Mouse (Mus musculus): Measurements from ENCODE around the gene Polr3gl. TPM values are rescaled to one million over a fixed set of nuclear protein-coding genes. Genes with fewer than 3 reads are reported as not detected.
A peak's percentile ranks its signal among the peaks of the same experiment; 100 is the strongest.

Gene Polr3gl
- polyA plus RNA-seq, 1 experiment from 2014 or later, result 40.2 TPM

- Histone ChIP-seq H3K9me3 (replicated peaks) (no peaks in the 10 kb centered on the region), H3K4me3 (peak overlapping the region; percentile 57), H3K27me3 (no peaks in the 10 kb centered on the region), H3K9ac (peak overlapping the region; percentile 75), H3K36me3 (ENCODE audit: poor library complexity, severe bottlenecking) (peaks cover 22% of the 10 kb centered on the region), H3K4me2 (peak overlapping the region; percentile 81), H3K4me1 (peaks cover 63% of the 10 kb centered on the region), H3K27ac (no peak overlapping the region)
- no peak for ATAC-seq
- 40% methylated on average over 10 of the region's 10 CpGs for WGBS
Observed at GRCm38 (mm10) chr3:96558668-96559196, 35.2 kb downstream of the Polr3gl start.

- Histone ChIP-seq H3K36me3 (ENCODE audit: poor library complexity, severe bottlenecking) (peaks cover 22% of the 10 kb centered on the region), H3K4me3 (peak overlapping the region; percentile 57), H3K27me3 (no peaks in the 10 kb centered on the region), H3K4me2 (peak overlapping the region; percentile 81), H3K9me3 (replicated peaks) (no peaks in the 10 kb centered on the region), H3K4me1 (peaks cover 63% of the 10 kb centered on the region), H3K27ac (no peak overlapping the region), H3K9ac (peak overlapping the region; percentile 75)
- no peak for ATAC-seq
- under 1% methylated on average over 17 of the region's 17 CpGs for WGBS
Observed at GRCm38 (mm10) chr3:96558159-96558558, 35.8 kb downstream of the Polr3gl start.

- H3K4me3 ChIP-seq, result peak within 1 kb of the TSS; percentile 57
- H3K27ac ChIP-seq, result peak within 1 kb of the TSS; percentile 73
- H3K9ac ChIP-seq, result peak within 1 kb of the TSS; percentile 75
- no peaks in the 10 kb centered on the region for H3K27me3 ChIP-seq
- no peaks in the 10 kb centered on the region for H3K9me3 ChIP-seq (replicated peaks)
- under 1% methylated on average over 26 of the region's 26 CpGs for WGBS
- ATAC-seq, result peak; percentile 99
- peak within 1 kb of the TSS; percentile 81 for H3K4me2 ChIP-seq
- peaks cover 63% of the 10 kb centered on the region for H3K4me1 ChIP-seq
- peaks cover 22% of the 10 kb centered on the region for H3K36me3 ChIP-seq (ENCODE audit: poor library complexity, severe bottlenecking)
Observed at GRCm38 (mm10) chr3:96557694-96558093, 36.3 kb downstream of the Polr3gl start, which contains the start of gene Txnip. Gene Txnip, plus strand, starts transcription at chr3:96557957.

GRCm38 (mm10) chr3:96556651-96557635 lies 37.0 kb downstream of the Polr3gl start:
- ATAC-seq, result 0 out of 2 replicates have a peak, but pooled peaks have one; percentile 1
- peak overlapping the region; percentile 66 for H3K9ac ChIP-seq
- H3K9me3 ChIP-seq (replicated peaks), result no peaks in the 10 kb centered on the region
- H3K27ac ChIP-seq, result peak overlapping the region; percentile 73
- 11% methylated on average over 22 of the region's 22 CpGs for WGBS
- H3K4me2 ChIP-seq, result peak overlapping the region; percentile 81
- peaks cover 22% of the 10 kb centered on the region for H3K36me3 ChIP-seq (ENCODE audit: poor library complexity, severe bottlenecking)
- peak overlapping the region; percentile 57 for H3K4me3 ChIP-seq
- H3K27me3 ChIP-seq, result no peaks in the 10 kb centered on the region
- H3K4me1 ChIP-seq, result peaks cover 63% of the 10 kb centered on the region

- Histone ChIP-seq H3K4me2 (peak overlapping the region; percentile 17; the same call in 1 of the 2 replicates), H3K9ac (no peak overlapping the region), H3K27me3 (no peaks in the 10 kb centered on the region), H3K36me3 (ENCODE audit: poor library complexity, severe bottlenecking) (peaks cover 18% of the 10 kb centered on the region), H3K27ac (peak overlapping the region; percentile 81; the same call in 1 of the 2 replicates), H3K4me1 (peaks cover 58% of the 10 kb centered on the region), H3K4me3 (no peak overlapping the region), H3K9me3 (replicated peaks) (no peaks in the 10 kb centered on the region)
- WGBS, result 85% methylated on average over 15 of the region's 15 CpGs
- no peak for ATAC-seq
Observed at GRCm38 (mm10) chr3:96555999-96556614, 37.9 kb downstream of the Polr3gl start.

GRCm38 (mm10) chr3:96555041-96555596 lies 38.9 kb downstream of the Polr3gl start:
- 25% methylated on average over 12 of the region's 12 CpGs for WGBS
- Histone ChIP-seq H3K4me1 (peaks cover 48% of the 10 kb centered on the region), H3K4me3 (no peak overlapping the region), H3K27ac (peak overlapping the region; percentile 81), H3K36me3 (ENCODE audit: poor library complexity, severe bottlenecking) (peaks cover 8% of the 10 kb centered on the region), H3K4me2 (peak overlapping the region; percentile 1; the same call in 1 of the 2 replicates), H3K9ac (peak overlapping the region; percentile 10; the same call in 1 of the 2 replicates), H3K27me3 (no peaks in the 10 kb centered on the region), H3K9me3 (replicated peaks) (no peaks in the 10 kb centered on the region)
- peak; percentile 36 for ATAC-seq

GRCm38 (mm10) chr3:96554251-96554650 lies 39.7 kb downstream of the Polr3gl start:
- Histone ChIP-seq H3K4me3 (no peak overlapping the region), H3K27ac (no peak overlapping the region), H3K27me3 (no peaks in the 10 kb centered on the region), H3K9me3 (replicated peaks) (no peaks in the 10 kb centered on the region), H3K4me1 (peaks cover 39% of the 10 kb centered on the region), H3K9ac (no peak overlapping the region), H3K36me3 (ENCODE audit: poor library complexity, severe bottlenecking) (no peaks in the 10 kb centered on the region), H3K4me2 (no peak overlapping the region)
- 81% methylated on average over 6 of the region's 6 CpGs for WGBS
- ATAC-seq, result no peak

- Histone ChIP-seq H3K9ac (no peak overlapping the region), H3K27ac (no peak overlapping the region), H3K4me2 (no peak overlapping the region), H3K36me3 (ENCODE audit: poor library complexity, severe bottlenecking) (no peaks in the 10 kb centered on the region), H3K9me3 (replicated peaks) (no peaks in the 10 kb centered on the region), H3K27me3 (no peaks in the 10 kb centered on the region), H3K4me1 (peaks cover 33% of the 10 kb centered on the region), H3K4me3 (no peak overlapping the region)
- WGBS, result 84% methylated on average over 6 of the region's 6 CpGs
- ATAC-seq, result no peak
Observed at GRCm38 (mm10) chr3:96553601-96554000, 40.4 kb downstream of the Polr3gl start.

- Histone ChIP-seq H3K36me3 (ENCODE audit: poor library complexity, severe bottlenecking) (no peaks in the 10 kb centered on the region), H3K9me3 (replicated peaks) (no peaks in the 10 kb centered on the region), H3K9ac (no peak overlapping the region), H3K27me3 (no peaks in the 10 kb centered on the region), H3K4me1 (peaks cover 24% of the 10 kb centered on the region), H3K4me2 (no peak overlapping the region), H3K4me3 (no peak overlapping the region), H3K27ac (no peak overlapping the region)
- 74% methylated on average over 7 of the region's 7 CpGs for WGBS
- no peak for ATAC-seq
Observed at GRCm38 (mm10) chr3:96551890-96552289, 42.1 kb downstream of the Polr3gl start.

- ATAC-seq, result no peak
- WGBS, result 10% methylated on average over 8 of the region's 8 CpGs
Observed at GRCm38 (mm10) chr3:96551203-96551602, 42.8 kb downstream of the Polr3gl start.

GRCm38 (mm10) chr3:96549346-96549745 lies 44.6 kb downstream of the Polr3gl start:
- no peak overlapping the region for H3K27ac ChIP-seq
- H3K4me3 ChIP-seq, result no peak overlapping the region
- H3K9me3 ChIP-seq (replicated peaks), result no peaks in the 10 kb centered on the region
- H3K4me2 ChIP-seq, result no peak overlapping the region
- H3K9ac ChIP-seq, result no peak overlapping the region
- H3K27me3 ChIP-seq, result peaks cover 7% of the 10 kb centered on the region; the same call in 1 of the 2 replicates
- 0 out of 2 replicates have a peak, but pooled peaks cover under 1% of the 10 kb centered on the region for H3K4me1 ChIP-seq
- no peaks in the 10 kb centered on the region for H3K36me3 ChIP-seq (ENCODE audit: poor library complexity, severe bottlenecking)
- no peak for ATAC-seq
- 84% methylated on average over 5 of the region's 5 CpGs for WGBS

More at GRCm38 (mm10) chr3:96551203-96551602, 42.8 kb downstream of the Polr3gl start:
- Histone ChIP-seq H3K4me3 (no peak overlapping the region), H3K9ac (no peak overlapping the region), H3K27ac (no peak overlapping the region), H3K4me1 (peaks cover 19% of the 10 kb centered on the region), H3K27me3 (no peaks in the 10 kb centered on the region), H3K9me3 (replicated peaks) (no peaks in the 10 kb centered on the region), H3K36me3 (ENCODE audit: poor library complexity, severe bottlenecking) (no peaks in the 10 kb centered on the region), H3K4me2 (no peak overlapping the region)

Data from forebrain, embryonic 13.5 days (tissue).